Mouse (Mus musculus) midbrain, postnatal 0 days (tissue): Measurements from ENCODE around the gene Msantd2. TPM values are rescaled to one million over a fixed set of nuclear protein-coding genes. Genes with fewer than 3 reads are reported as not detected.

ENCODE experiments used
- ATAC-seq: fragments of 200-750 bp; cut with Nextera tagmentation; 2 replicates; pipeline ENCODE4 v1.8.0; 2017; ENCODE audit warnings: moderate number of reproducible peaks, mild to moderate bottlenecking, moderate TSS enrichment, moderate library complexity; ENCODE audit not compliant: low FRiP score
- DNase-seq: peaks from one replicate; pipeline ENCODE4 v3.0.0-alpha.2; 2015; ENCODE audit warnings: low spot score
- H3K27ac ChIP-seq: fragments of 300-500 bp; sonication (generic); 2 replicates; pipeline ENCODE4 v1.5.1; 2014; ENCODE audit warnings: low read depth, mild to moderate bottlenecking, low read length, mixed read lengths
- H3K27me3 ChIP-seq: fragments of 300-500 bp; sonication (generic); 2 replicates; pipeline ENCODE4 v1.6.1; 2014; ENCODE audit warnings: low read length, control low read depth, mixed read lengths; ENCODE audit not compliant: insufficient read depth
- H3K36me3 ChIP-seq: fragments of 300-500 bp; sonication (generic); 2 replicates; pipeline ENCODE4 v1.6.1; 2014; ENCODE audit warnings: low read length, control low read depth, mixed read lengths; ENCODE audit not compliant: insufficient read depth
- H3K4me1 ChIP-seq: fragments of 300-500 bp; sonication (generic); 2 replicates; pipeline ENCODE4 v1.6.1; 2014; ENCODE audit warnings: mild to moderate bottlenecking, control low read depth, antibody characterized with exemption, low read length, mixed read lengths; ENCODE audit not compliant: insufficient read depth
- H3K4me2 ChIP-seq: fragments of 300-500 bp; sonication (generic); 2 replicates; pipeline ENCODE4 v1.6.1; 2014; ENCODE audit warnings: low read depth, mild to moderate bottlenecking, low read length, mixed read lengths; ENCODE audit not compliant: poor library complexity, severe bottlenecking
- H3K4me3 ChIP-seq: fragments of 300-500 bp; sonication (generic); 2 replicates; pipeline ENCODE4 v1.5.1; 2014; ENCODE audit warnings: low read depth, mild to moderate bottlenecking, low read length, moderate library complexity
- H3K9ac ChIP-seq: fragments of 300-500 bp; sonication (generic); replicated peaks from 2 replicates; pipeline ENCODE4 v1.6.1; 2014; ENCODE audit warnings: mild to moderate bottlenecking, low read length, moderate library complexity, mixed read lengths; ENCODE audit not compliant: poor library complexity, severe bottlenecking
- H3K9me3 ChIP-seq: fragments of 300-500 bp; sonication (generic); 2 replicates; pipeline ENCODE4 v1.6.1; 2016; ENCODE audit warnings: low read length, control low read depth
- CTCF ChIP-seq: IDR thresholded peaks from 2 replicates; pipeline ENCODE4 v1.5.1; 2016; ENCODE audit warnings: antibody characterized with exemption, mild to moderate bottlenecking
- WGBS: fragments of 180-500 bp; shearing (Covaris S2); extraction: QIAGEN DNeasy Blood & Tissue Kit; methylation state at CpG from one replicate; pipeline ENCODE4 v1.1.7; 2014; 5-methylcytosine and 5-hydroxymethylcytosine counted together
- polyA plus RNA-seq: library from polyadenylated mRNA; unstranded; fragments of >200 nt; fragmentation: Nextera tagmentation; extraction: Ambion mirVana; gene quantifications from 2 replicates; pipeline ENCODE4 v1.2.1, GENCODE M21; 2015
- total RNA-seq: library from RNA; depleted of rRNA; stranded (reverse); fragments of >200 nt; gene quantifications from 2 replicates; pipeline ENCODE4 v1.2.3, GENCODE M21; 2014

Msantd2 gene
- total and polyA plus RNA-seq, 2 experiments from 2014 or later, result 20.5 to 37.0 TPM

DNA sequence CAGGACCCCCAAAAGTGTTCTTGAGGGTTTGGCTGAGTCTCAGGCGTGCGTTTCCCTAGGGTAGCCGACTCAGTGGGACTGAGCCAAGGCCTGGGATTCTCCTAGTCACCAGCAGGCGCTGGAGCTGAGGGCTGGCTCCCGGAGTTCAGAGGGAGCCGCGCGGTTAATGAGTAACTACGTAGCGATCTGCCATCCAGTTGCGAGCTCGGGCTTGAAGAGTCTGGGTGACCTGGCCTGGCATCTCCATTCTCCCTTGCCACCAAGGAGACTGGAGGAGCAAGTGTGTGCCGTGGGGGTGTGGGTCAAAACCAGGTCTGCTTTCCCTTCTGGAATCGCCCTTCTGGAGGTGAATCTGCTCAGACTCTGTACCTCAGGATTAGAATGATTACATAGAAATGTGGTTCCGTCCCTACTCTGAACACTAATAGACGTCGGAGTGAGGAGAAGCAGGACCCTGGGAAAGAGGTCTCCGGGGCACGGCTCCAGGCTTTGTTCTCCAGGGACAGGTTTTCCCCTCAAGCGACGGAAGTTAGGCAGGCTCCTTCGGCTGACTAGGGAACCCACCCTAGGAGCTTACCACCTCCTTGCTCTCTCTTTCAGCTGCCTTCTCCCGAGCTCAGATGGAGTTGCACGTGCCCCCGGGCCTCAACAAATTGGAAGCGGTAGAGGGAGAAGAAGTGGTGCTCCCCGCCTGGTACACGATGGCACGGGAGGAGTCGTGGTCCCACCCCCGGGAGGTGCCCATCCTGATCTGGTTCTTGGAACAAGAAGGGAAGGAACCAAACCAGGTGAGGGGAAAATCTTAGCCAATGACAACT lies 42.0 kb downstream of the Msantd2 start:
- peak; percentile 60 for TF ChIP-seq CTCF
- ATAC-seq (peak; percentile 71; the same call in 1 of the 2 replicates), DNase-seq (peak; percentile 69)
- Histone ChIP-seq H3K4me3 (peak overlapping the region; percentile 35), H3K9me3 (no peaks in the 10 kb centered on the region), H3K4me2 (peak overlapping the region; percentile 79), H3K27ac (no peak overlapping the region), H3K9ac (no peak overlapping the region; the same call in 1 of the 2 replicates), H3K4me1 (peaks cover 11% of the 10 kb centered on the region; the same call in 1 of the 2 replicates), H3K27me3 (peaks cover 28% of the 10 kb centered on the region), H3K36me3 (0 out of 2 replicates have a peak, but pooled peaks cover 9% of the 10 kb centered on the region)
- WGBS, result 3% methylated on average over 31 of the region's 31 CpGs

DNA sequence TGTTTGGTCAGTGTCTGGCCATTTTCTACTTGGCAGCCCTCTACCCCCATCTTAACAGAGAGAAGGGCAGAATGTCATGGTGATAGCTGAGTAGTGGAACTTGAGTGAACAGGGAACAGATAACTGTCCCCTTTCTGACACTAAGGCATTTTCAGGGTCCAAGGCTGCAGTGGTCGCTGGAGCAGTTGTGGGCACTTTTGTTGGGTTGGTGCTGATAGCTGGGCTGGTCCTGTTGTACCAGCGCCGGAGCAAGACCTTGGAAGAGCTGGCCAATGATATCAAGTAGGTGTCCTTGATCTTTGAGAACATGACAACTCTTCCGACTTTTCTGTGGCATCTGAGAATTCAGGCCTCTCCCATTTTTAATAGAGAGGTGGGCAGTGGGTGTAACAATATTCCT lies 47.7 kb downstream of the Msantd2 start:
- no peak overlapping the region for H3K4me3 ChIP-seq
- H3K27ac ChIP-seq, result no peak overlapping the region
- DNase-seq (no peak), ATAC-seq (no peak)
- H3K4me2 ChIP-seq, result no peak overlapping the region
- 0 out of 2 replicates have a peak, but pooled peaks cover 5% of the 10 kb centered on the region for H3K36me3 ChIP-seq
- no peaks in the 10 kb centered on the region for H3K4me1 ChIP-seq
- no peak overlapping the region for H3K9ac ChIP-seq
- 84% methylated on average over 4 of the region's 4 CpGs for WGBS
- no peak for TF ChIP-seq CTCF
- no peaks in the 10 kb centered on the region for H3K27me3 ChIP-seq
- no peaks in the 10 kb centered on the region for H3K9me3 ChIP-seq

DNA sequence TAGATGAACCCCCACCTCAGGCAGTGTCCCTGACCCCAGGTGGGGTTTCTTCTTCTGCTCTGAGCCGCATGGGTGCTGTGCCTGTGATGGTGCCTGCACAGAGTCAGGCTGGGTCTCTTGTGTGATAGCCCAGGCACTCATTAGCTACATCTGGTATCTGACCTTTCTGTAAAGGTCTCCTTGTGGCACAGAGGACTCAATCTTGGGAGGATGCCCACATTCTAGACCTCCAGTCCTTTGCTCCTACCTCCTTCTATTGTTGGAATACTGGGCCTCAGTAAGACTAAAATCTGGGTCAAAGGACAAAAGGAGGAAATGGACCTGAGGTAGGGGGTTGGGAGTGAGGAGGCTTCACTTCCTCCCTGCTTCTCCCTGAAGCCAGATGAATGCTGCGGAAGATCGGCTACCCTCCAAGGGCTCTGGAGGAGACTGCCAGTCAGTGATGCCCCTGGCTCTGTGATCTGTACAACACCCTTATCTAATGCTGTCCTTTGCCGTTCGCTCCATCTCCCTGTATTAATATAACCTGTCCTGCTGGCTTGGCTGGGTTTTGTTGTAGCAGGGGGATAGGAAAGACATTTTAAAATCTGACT lies 48.6 kb downstream of the Msantd2 start:
- Histone ChIP-seq H3K4me3 (no peak overlapping the region), H3K4me1 (no peaks in the 10 kb centered on the region), H3K27me3 (no peaks in the 10 kb centered on the region), H3K4me2 (no peak overlapping the region), H3K36me3 (0 out of 2 replicates have a peak, but pooled peaks cover 5% of the 10 kb centered on the region), H3K9ac (no peak overlapping the region), H3K27ac (no peak overlapping the region), H3K9me3 (no peaks in the 10 kb centered on the region)
- no peak for TF ChIP-seq CTCF
- ATAC-seq, result no peak
- DNase-seq, result no peak
- 73% methylated on average over 5 of the region's 5 CpGs for WGBS

DNA sequence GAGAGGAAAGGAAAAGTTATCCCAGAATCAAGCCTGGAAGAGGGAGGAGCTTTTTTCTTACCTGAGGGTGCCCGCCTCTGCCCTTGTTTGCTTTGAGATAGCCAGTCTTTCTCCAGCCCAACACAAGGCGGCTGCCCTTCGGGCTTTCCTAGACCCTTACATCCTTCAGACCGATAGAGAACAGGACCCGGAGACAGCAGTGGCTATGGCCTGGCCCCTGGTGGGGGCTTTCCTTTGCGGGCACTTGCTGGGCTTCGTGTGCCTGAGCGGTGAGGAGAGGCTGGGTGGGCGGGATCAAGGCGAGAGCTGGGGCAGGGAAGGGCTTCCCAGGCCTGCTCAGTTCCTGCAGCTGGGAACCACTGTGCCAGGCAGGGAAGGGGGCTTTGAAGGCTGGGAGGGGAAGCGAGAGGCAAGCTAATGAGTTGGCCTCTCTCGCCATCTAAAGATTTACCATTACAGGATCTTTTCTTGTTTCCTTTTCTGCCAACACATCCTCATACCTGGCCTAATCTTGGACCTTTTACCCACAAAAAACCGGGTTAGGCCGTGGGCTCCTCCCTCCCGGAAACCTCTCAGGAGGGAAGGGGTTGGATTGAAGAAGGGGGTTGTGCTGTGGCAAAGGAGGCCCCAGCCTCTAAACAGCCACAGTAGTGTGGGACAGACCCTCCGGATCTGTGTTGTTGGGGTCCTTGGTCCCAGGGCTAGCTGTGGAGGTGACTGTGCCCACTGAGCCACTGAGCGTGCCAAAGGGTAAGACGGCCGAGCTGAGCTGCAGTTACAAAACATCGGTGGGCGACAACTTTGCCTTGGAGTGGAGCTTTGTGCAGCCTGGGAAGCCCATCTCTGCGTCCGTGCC lies 50.3 kb downstream of the Msantd2 start, which contains the start of gene Vsig2:
Gene Vsig2 (plus strand): TSS at position 86 of the 856 bp plus-strand sequence.
- DNase-seq (no peak), ATAC-seq (no peak)
- Histone ChIP-seq H3K27me3 (no peaks in the 10 kb centered on the region), H3K27ac (no peak within 1 kb of the TSS), H3K9me3 (no peaks in the 10 kb centered on the region), H3K9ac (no peak within 1 kb of the TSS), H3K4me3 (no peak within 1 kb of the TSS), H3K36me3 (0 out of 2 replicates have a peak, but pooled peaks cover 1% of the 10 kb centered on the region), H3K4me2 (no peak within 1 kb of the TSS), H3K4me1 (no peaks in the 10 kb centered on the region)
- no peak for TF ChIP-seq CTCF
- 58% methylated on average over 23 of the region's 23 CpGs for WGBS

DNA sequence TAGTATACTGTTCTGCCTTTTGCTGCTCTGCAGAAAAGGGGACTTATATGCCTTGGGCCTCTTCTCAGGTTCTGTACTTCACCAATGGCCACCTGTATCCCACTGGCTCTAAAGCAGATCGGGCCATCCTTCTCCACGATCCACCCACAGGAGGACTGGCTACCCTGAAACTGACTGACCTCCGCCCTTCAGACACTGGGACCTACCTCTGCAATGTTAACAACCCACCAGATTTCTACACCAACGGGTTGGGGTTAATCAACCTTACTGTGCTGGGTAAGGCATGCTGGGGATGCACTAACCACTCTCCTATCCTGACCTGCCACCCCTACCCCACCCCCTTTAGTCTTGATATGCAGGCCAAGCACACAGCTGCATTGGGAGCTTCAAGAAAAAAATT lies 51.1 kb downstream of the Msantd2 start:
- no peak overlapping the region for H3K4me2 ChIP-seq
- H3K4me1 ChIP-seq, result no peaks in the 10 kb centered on the region; the same call in 1 of the 2 replicates
- H3K27ac ChIP-seq, result no peak overlapping the region
- H3K36me3 ChIP-seq, result no peaks in the 10 kb centered on the region
- TF ChIP-seq CTCF, result no peak
- H3K9ac ChIP-seq, result no peak overlapping the region
- WGBS, result 92% methylated on average over 4 of the region's 4 CpGs
- no peak overlapping the region for H3K4me3 ChIP-seq
- DNase-seq (no peak), ATAC-seq (no peak)
- peaks cover under 1% of the 10 kb centered on the region; the same call in 1 of the 2 replicates for H3K27me3 ChIP-seq
- no peaks in the 10 kb centered on the region for H3K9me3 ChIP-seq
